Mouse (Mus musculus): Measurements from ENCODE around the gene Nckap1. TPM values are rescaled to one million over a fixed set of nuclear protein-coding genes. Genes with fewer than 3 reads are reported as not detected.

Nckap1 gene
- polyA plus RNA-seq (2014; fragmentation: Nextera tagmentation; extraction: Ambion mirVana): 48.4 and 71.4 TPM in 2 replicates

- peak within 1 kb of the TSS; percentile 99 for H3K9ac ChIP-seq (ENCODE audit: low read depth, low read length)
- H3K4me2 ChIP-seq (replicated peaks; ENCODE audit: low read depth, low read length): peak within 1 kb of the TSS; percentile 74
- peaks cover 10% of the 10 kb centered on the region for H3K4me1 ChIP-seq (ENCODE audit: control insufficient read depth, insufficient read depth, low read length)
- peak within 1 kb of the TSS; percentile 89 for H3K4me3 ChIP-seq (ENCODE audit: low read length)
- H3K27me3 ChIP-seq (ENCODE audit: control insufficient read depth, insufficient read depth, low read length): no peaks in the 10 kb centered on the region
- ATAC-seq (ENCODE audit: low FRiP score, low TSS enrichment): peak; percentile 94
- under 1% methylated on average over 80 of the region's 88 CpGs for WGBS
- H3K9me3 ChIP-seq (ENCODE audit: control insufficient read depth, low read length): no peaks in the 10 kb centered on the region
- H3K36me3 ChIP-seq (ENCODE audit: control insufficient read depth, insufficient read depth, low read length): no peaks in the 10 kb centered on the region
- peak within 1 kb of the TSS; percentile 96 for H3K27ac ChIP-seq (ENCODE audit: low read depth, low read length)
Measured at GRCm38 (mm10) chr2:80581043-80581711, at the start of gene Nckap1. Gene Nckap1 (minus strand): TSS chr2:80581380.

- Histone ChIP-seq H3K4me3 (ENCODE audit: low read length) (no peak overlapping the region), H3K9ac (ENCODE audit: low read depth, low read length) (no peak overlapping the region), H3K4me1 (ENCODE audit: control insufficient read depth, insufficient read depth, low read length) (no peaks in the 10 kb centered on the region), H3K27me3 (ENCODE audit: control insufficient read depth, insufficient read depth, low read length) (no peaks in the 10 kb centered on the region), H3K36me3 (ENCODE audit: control insufficient read depth, insufficient read depth, low read length) (peaks cover 20% of the 10 kb centered on the region; the same call in 1 of the 2 replicates), H3K27ac (ENCODE audit: low read depth, low read length) (no peak overlapping the region), H3K4me2 (replicated peaks; ENCODE audit: low read depth, low read length) (no peak overlapping the region), H3K9me3 (ENCODE audit: control insufficient read depth, low read length) (0 out of 2 replicates have a peak, but pooled peaks cover 2% of the 10 kb centered on the region)
- ATAC-seq (ENCODE audit: low FRiP score, low TSS enrichment): no peak
- WGBS: 96% methylated on average over 4 of the region's 4 CpGs
Measured at GRCm38 (mm10) chr2:80624523-80624922, 43.3 kb upstream of the Nckap1 start.

GRCm38 (mm10) chr2:80621921-80622320, 40.7 kb upstream of the Nckap1 start:
- Histone ChIP-seq H3K27ac (ENCODE audit: low read depth, low read length) (no peak overlapping the region), H3K36me3 (ENCODE audit: control insufficient read depth, insufficient read depth, low read length) (peaks cover 20% of the 10 kb centered on the region; the same call in 1 of the 2 replicates), H3K27me3 (ENCODE audit: control insufficient read depth, insufficient read depth, low read length) (no peaks in the 10 kb centered on the region), H3K4me2 (replicated peaks; ENCODE audit: low read depth, low read length) (no peak overlapping the region), H3K9ac (ENCODE audit: low read depth, low read length) (no peak overlapping the region), H3K4me3 (ENCODE audit: low read length) (no peak overlapping the region), H3K4me1 (ENCODE audit: control insufficient read depth, insufficient read depth, low read length) (peaks cover 3% of the 10 kb centered on the region), H3K9me3 (ENCODE audit: control insufficient read depth, low read length) (0 out of 2 replicates have a peak, but pooled peaks cover 2% of the 10 kb centered on the region)
- WGBS: 92% methylated on average over 3 of the region's 3 CpGs
- no peak for ATAC-seq (ENCODE audit: low FRiP score, low TSS enrichment)

DNA sequence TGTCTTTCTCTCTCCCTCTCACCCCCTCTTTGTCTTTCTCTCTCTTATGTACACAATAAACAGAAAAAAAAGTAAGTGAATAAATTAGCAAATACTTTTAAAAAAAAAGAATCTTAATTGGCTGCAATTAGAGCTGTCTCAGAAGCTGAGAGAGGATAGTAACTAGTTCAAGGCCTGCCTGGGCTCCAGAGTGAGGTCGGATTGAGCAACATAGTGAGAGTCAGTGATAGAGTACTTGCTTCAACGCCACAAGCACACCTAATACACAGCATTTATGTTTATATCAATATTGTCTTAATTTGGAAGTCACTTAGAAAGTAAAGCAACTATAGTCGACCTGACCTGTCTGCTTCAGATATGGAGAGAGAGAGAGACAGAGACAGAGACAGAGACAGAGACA, 37.8 kb upstream of the Nckap1 start:
- no peak overlapping the region for H3K27ac ChIP-seq (ENCODE audit: low read depth, low read length)
- no peak overlapping the region for H3K4me2 ChIP-seq (replicated peaks; ENCODE audit: low read depth, low read length)
- no peak overlapping the region for H3K9ac ChIP-seq (ENCODE audit: low read depth, low read length)
- no peak for ATAC-seq (ENCODE audit: low FRiP score, low TSS enrichment)
- H3K4me1 ChIP-seq (ENCODE audit: control insufficient read depth, insufficient read depth, low read length): peaks cover 3% of the 10 kb centered on the region
- H3K9me3 ChIP-seq (ENCODE audit: control insufficient read depth, low read length): no peaks in the 10 kb centered on the region
- no peaks in the 10 kb centered on the region for H3K27me3 ChIP-seq (ENCODE audit: control insufficient read depth, insufficient read depth, low read length)
- no peak overlapping the region for H3K4me3 ChIP-seq (ENCODE audit: low read length)
- 88% methylated on average over 3 of the region's 3 CpGs for WGBS
- no peaks in the 10 kb centered on the region; the same call in 1 of the 2 replicates for H3K36me3 ChIP-seq (ENCODE audit: control insufficient read depth, insufficient read depth, low read length)

- ATAC-seq (ENCODE audit: low FRiP score, low TSS enrichment): peak; percentile 99
- H3K4me1 ChIP-seq (ENCODE audit: control insufficient read depth, insufficient read depth, low read length): peaks cover 3% of the 10 kb centered on the region
- H3K27me3 ChIP-seq (ENCODE audit: control insufficient read depth, insufficient read depth, low read length): no peaks in the 10 kb centered on the region
- H3K27ac ChIP-seq (ENCODE audit: low read depth, low read length): peak within 1 kb of the TSS; percentile 65; the same call in 1 of the 2 replicates
- H3K4me3 ChIP-seq (ENCODE audit: low read length): peak within 1 kb of the TSS; percentile 51
- no peaks in the 10 kb centered on the region for H3K9me3 ChIP-seq (ENCODE audit: control insufficient read depth, low read length)
- 2% methylated on average over 21 of the region's 21 CpGs for WGBS
- no peaks in the 10 kb centered on the region; the same call in 1 of the 2 replicates for H3K36me3 ChIP-seq (ENCODE audit: control insufficient read depth, insufficient read depth, low read length)
- peak within 1 kb of the TSS; percentile 75 for H3K9ac ChIP-seq (ENCODE audit: low read depth, low read length)
- peak within 1 kb of the TSS; percentile 60 for H3K4me2 ChIP-seq (replicated peaks; ENCODE audit: low read depth, low read length)
Measured at GRCm38 (mm10) chr2:80616854-80617737, 35.9 kb upstream of the Nckap1 start, which contains the start of the genes Dusp19 and Nup35. Gene Dusp19 (plus strand): TSS chr2:80617045. Gene Nup35 (plus strand): TSS chr2:80617236.

- 60% methylated on average over 2 of the region's 2 CpGs for WGBS
- Histone ChIP-seq H3K27me3 (ENCODE audit: control insufficient read depth, insufficient read depth, low read length) (no peaks in the 10 kb centered on the region), H3K4me1 (ENCODE audit: control insufficient read depth, insufficient read depth, low read length) (peaks cover under 1% of the 10 kb centered on the region), H3K9me3 (ENCODE audit: control insufficient read depth, low read length) (no peaks in the 10 kb centered on the region), H3K4me2 (replicated peaks; ENCODE audit: low read depth, low read length) (no peak overlapping the region), H3K4me3 (ENCODE audit: low read length) (no peak overlapping the region), H3K27ac (ENCODE audit: low read depth, low read length) (no peak overlapping the region), H3K9ac (ENCODE audit: low read depth, low read length) (no peak overlapping the region), H3K36me3 (ENCODE audit: control insufficient read depth, insufficient read depth, low read length) (no peaks in the 10 kb centered on the region)
- ATAC-seq (ENCODE audit: low FRiP score, low TSS enrichment): no peak
Measured at GRCm38 (mm10) chr2:80612796-80613195, 31.6 kb upstream of the Nckap1 start.

GRCm38 (mm10) chr2:80612286-80612685, 31.1 kb upstream of the Nckap1 start:
- H3K27me3 ChIP-seq (ENCODE audit: control insufficient read depth, insufficient read depth, low read length): no peaks in the 10 kb centered on the region
- no peak overlapping the region for H3K27ac ChIP-seq (ENCODE audit: low read depth, low read length)
- H3K9me3 ChIP-seq (ENCODE audit: control insufficient read depth, low read length): no peaks in the 10 kb centered on the region
- no peak for ATAC-seq (ENCODE audit: low FRiP score, low TSS enrichment)
- no peak overlapping the region for H3K9ac ChIP-seq (ENCODE audit: low read depth, low read length)
- no peak overlapping the region for H3K4me2 ChIP-seq (replicated peaks; ENCODE audit: low read depth, low read length)
- no peak overlapping the region for H3K4me3 ChIP-seq (ENCODE audit: low read length)
- whole genome bisulfite sequencing: 50% methylated on average over 1 of the region's 1 CpGs
- H3K4me1 ChIP-seq (ENCODE audit: control insufficient read depth, insufficient read depth, low read length): no peaks in the 10 kb centered on the region
- no peaks in the 10 kb centered on the region for H3K36me3 ChIP-seq (ENCODE audit: control insufficient read depth, insufficient read depth, low read length)

GRCm38 (mm10) chr2:80603771-80604426, 22.7 kb upstream of the Nckap1 start:
- Histone ChIP-seq H3K4me2 (replicated peaks; ENCODE audit: low read depth, low read length) (no peak overlapping the region), H3K9ac (ENCODE audit: low read depth, low read length) (no peak overlapping the region), H3K36me3 (ENCODE audit: control insufficient read depth, insufficient read depth, low read length) (no peaks in the 10 kb centered on the region), H3K27me3 (ENCODE audit: control insufficient read depth, insufficient read depth, low read length) (no peaks in the 10 kb centered on the region), H3K27ac (ENCODE audit: low read depth, low read length) (no peak overlapping the region), H3K4me1 (ENCODE audit: control insufficient read depth, insufficient read depth, low read length) (no peaks in the 10 kb centered on the region), H3K9me3 (ENCODE audit: control insufficient read depth, low read length) (no peaks in the 10 kb centered on the region), H3K4me3 (ENCODE audit: low read length) (no peak overlapping the region)
- ATAC-seq (ENCODE audit: low FRiP score, low TSS enrichment): no peak
- 94% methylated on average over 19 of the region's 19 CpGs for WGBS

All from kidney, embryonic 14.5 days (tissue).